Mouse (Mus musculus) adrenal gland, adult 18-20 months (tissue): ENCODE results near the gene Pop5. TPM values are rescaled to one million over a fixed set of nuclear protein-coding genes. Genes with fewer than 3 reads are reported as not detected.

Experiments
- DNase-seq, 2 experiments: peaks; one replicate each; pipeline ENCODE4 v3.0.0; 2021 to 2022; ENCODE audit warnings: low spot score in 2 of 2
- long read RNA-seq, 2 experiments: library from polyadenylated mRNA; stranded (forward); transcript quantifications; one replicate each; pipeline ENCODE4 v2.0.0; 2021
- total RNA-seq, 2 experiments: library from RNA; stranded (reverse); gene quantifications; 1 replicate in 1 of 2; 2 replicates in 1 of 2; pipeline ENCODE4 v1.2.3; 2021

Gene Pop5
- total RNA-seq, result 10 to 100 TPM; 71.6 to 84.6 TPM
- long read RNA-seq, experiment 1, partial matches to known transcripts, result 16 of 16 reads
- long read RNA-seq, experiment 1, other reads (novel, unspliced or antisense), result 0 of 16 reads
- long read RNA-seq, experiment 2, partial matches to known transcripts, result 65 of 72 reads
- long read RNA-seq, experiment 2, other reads (novel, unspliced or antisense), result 5 of 72 reads

GRCm38 (mm10) chr5:115235786-115236263, at the start of gene Pop5:
TSS of gene Pop5 (plus strand) at chr5:115235836.
- peak; percentile 90 to 93 for DNase-seq

GRCm38 (mm10) chr5:115186371-115187073, 49.1 kb upstream of the Pop5 start:
- DNase-seq, result no peak

- peak; percentile 94 to 98 for DNase-seq
Measured at GRCm38 (mm10) chr5:115187188-115188131, 48.2 kb upstream of the Pop5 start.

- peak in 1 of 2 experiments; percentile 52 for DNase-seq
Measured at GRCm38 (mm10) chr5:115188824-115189223, 46.8 kb upstream of the Pop5 start.

DNA sequence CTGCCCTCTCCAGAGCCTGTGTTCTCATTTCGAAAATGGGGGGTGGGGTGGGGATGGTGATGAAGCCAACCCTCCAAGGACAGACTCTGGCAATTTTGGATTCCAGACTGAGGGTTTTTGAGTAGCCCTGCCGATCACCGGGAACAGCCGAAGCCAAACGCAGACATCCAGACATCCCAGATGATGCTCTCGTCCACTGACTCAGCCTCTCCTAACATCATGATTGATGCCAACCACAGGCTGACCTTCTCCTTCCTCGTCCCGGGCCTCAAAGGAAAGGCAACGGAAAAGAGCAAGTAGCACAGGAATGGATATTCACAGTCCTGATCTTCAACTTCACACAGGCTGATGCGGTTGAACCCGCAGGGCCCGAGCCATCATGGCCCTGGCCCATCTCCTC, 45.6 kb upstream of the Pop5 start:
- no peak for DNase-seq

DNA sequence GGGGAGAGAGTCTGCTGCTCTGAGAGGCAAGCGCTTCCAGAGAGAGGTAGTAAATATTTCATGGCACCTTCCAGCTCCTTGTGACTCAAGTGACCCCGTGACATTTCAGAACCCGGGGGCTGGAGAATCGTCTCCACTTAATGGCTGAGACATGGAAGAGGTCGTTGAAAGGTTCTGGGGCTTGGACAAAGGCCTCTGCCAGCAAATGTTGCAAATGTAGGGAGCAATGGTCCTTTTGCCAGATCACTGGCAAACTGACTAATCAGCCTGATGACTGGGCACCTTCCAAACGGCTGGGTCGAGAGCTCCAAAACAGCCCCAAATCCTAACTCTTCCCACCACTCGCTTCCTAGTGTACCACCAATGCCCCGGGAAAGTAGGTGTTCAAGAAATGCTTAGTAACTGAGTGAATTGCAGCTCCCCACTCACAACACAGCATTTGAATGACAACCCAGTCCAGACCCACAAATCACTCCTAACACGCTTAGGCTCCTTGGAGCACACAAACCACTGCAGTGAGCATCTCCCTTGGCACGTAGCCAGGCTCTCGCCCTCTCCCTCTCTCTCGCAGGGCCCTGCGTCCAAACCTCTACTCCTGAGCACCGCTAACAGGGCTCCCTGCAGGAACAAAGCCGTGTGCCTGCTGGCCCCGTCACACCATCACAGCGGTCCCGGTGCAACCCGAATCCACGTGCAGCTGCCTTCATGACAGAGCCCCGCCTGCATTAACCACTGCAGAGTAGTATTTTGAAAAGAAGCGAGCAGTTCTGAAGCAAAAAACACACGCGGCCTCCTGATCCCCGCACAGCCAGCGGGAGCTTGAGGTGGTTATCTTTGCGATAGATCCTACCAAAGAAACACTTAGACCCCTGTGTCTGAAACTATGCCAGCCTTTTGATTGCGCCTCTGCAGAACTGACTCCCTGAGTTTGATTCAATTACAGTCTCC, 43.5 kb upstream of the Pop5 start:
- no peak for DNase-seq

DNA sequence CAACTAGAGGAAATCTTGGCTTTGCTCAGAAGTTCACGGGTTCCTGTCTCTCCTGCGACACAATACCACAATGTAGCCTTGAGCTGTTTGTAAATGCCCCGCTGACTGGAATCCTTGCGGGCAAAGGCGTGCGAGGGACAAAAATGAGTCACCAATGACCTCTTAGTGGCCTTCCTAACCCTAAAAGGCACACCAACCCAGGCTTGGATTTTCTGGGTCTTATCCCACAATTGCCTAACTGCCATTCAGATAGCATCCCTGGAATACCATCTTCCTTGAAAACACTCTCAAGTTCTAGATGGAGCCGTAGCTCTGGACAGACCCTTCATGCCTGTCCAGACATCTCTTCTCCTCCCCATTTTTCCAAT, 42.8 kb upstream of the Pop5 start:
- no peak for DNase-seq

DNA sequence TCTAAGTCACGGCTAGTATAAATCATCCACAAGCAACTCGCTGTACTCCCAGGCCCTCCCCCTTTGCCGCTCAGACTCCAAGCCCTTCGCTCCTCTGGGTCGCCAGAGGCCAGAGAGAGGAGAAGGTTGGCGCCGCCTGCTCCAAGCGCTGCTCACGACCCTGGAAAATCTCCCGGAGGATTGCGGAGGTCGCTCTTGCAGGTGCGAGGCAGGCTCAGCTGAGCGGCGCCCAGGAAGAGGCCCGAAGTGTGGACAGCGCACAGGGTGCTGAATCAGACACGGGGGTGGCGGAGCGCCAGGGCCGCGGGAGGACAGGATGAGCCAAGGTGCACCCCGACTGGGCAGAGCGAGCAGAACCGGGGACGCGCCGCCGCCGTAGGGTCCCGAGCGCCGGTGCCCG, 42.4 kb upstream of the Pop5 start:
- DNase-seq, result peak; percentile 69 to 81

DNA sequence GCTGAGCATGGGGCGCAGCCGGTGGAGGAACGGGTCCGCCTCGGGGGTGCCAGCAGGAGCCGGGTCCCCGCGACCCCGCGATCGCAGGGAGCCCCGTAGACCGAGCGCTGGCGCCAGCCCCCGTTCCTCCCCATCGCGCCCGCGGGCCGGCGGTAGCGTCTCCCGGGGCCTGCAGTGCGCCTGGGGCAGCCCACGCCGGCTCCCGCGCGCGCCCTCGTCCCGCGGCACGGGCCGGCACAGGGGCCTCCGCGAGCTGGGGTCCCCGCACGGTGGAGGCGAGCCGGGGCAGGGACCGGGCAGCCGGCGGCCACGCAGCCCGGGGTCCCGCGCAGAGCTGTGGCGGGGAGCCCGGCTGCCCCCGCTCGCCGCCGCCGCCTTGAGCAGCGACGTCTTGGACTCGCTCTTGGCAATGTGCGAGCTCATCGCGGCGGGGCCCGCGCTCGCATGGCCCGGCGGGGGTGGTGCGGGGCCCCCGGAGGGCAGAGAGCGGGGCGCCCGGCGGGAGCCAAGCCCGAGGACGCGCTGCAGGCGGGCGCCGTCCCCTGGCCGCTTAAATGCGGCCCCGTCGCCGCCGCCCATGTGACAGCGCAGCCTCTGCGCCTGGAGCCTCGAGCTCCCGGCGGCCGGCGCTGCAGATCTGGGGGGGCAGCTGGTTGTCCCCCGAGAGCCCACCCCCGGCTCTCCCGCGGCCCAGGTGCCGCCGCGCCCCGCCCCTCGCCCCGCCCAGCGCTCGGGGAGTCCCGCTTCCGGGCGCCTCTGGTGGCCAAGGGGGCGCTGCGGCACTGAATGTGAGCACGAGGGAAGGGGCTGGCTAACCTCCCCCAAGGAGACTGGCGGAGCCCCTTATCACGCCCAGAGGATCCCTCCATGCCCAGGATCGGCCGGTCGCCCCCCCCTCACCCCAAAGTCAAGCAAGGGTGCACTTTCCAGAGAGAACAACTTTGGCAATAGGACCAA, 41.7 kb upstream of the Pop5 start, which contains the start of gene Cabp1:
Cabp1 (minus strand) TSS at position 713 of the 957 bp plus-strand sequence.
- peak; percentile 54 to 63 for DNase-seq

GRCm38 (mm10) chr5:115194626-115195221, 40.9 kb upstream of the Pop5 start:
- DNase-seq, result no peak

DNA sequence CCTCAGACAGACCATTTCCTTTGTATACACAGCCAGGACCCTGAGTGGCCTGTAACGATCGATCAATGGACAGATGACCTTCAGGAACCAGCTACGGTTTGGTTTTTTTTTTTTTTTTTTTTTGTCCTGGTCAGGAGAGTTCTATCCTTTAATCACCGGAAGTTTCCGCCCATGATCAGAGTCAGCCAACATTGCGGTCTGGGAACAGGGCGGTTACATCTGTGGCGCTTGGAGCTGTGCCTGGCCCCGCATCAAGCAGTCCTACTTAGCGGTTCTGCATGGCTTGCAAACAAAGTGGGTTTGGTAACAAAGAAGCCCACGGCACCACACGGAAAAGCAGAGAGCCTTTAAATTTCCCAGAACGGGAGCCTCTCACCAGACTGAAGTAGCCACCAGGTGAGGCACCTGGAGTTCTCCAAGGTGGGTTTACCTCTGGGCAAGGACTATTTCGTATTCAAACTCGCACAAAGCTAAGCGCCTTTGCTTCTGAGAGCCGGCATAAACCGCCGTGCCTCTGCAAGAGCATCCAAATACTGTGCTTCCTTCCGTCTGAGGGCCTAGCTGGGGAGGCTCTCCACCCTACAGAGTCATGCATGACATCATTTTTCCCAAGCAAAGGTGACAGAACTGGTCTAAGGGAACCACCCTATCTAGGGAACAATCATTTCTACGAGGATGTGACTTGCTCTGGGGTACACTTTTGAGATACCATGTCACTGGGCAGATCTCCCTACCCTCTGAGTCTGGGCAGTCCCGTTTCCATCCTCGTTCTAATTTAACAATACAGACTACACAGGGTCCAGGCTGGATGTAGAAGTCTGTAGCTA, 31.7 kb upstream of the Pop5 start:
- no peak for DNase-seq

- DNase-seq, result no peak
Measured at GRCm38 (mm10) chr5:115204562-115205311, 30.9 kb upstream of the Pop5 start.

- no peak for DNase-seq
Measured at GRCm38 (mm10) chr5:115207244-115207643, 28.4 kb upstream of the Pop5 start.

GRCm38 (mm10) chr5:115207892-115208291, 27.7 kb upstream of the Pop5 start:
- no peak for DNase-seq

- no peak for DNase-seq
Measured at GRCm38 (mm10) chr5:115208601-115209000, 27.0 kb upstream of the Pop5 start.

- peak; percentile 50 to 61 for DNase-seq
Measured at GRCm38 (mm10) chr5:115210380-115210779, 25.3 kb upstream of the Pop5 start.

GRCm38 (mm10) chr5:115212451-115212850, 23.2 kb upstream of the Pop5 start:
- no peak for DNase-seq
